Mouse (Mus musculus) CH12.LX (cell line): ENCODE results near the gene Bbs12. TPM values are rescaled to one million over a fixed set of nuclear protein-coding genes. Genes with fewer than 3 reads are reported as not detected.

ENCODE experiments used
- DNase-seq: peaks from one replicate; pipeline ENCODE4 v3.0.0-alpha.2; 2013; ENCODE audit errors: extremely low read depth
- H3K27ac ChIP-seq: 2 replicates; pipeline ENCODE4 v1.5.1; 2012; ENCODE audit warnings: low read depth, mild to moderate bottlenecking, control low read depth, moderate library complexity; ENCODE audit not compliant: insufficient read depth
- H3K27me3 ChIP-seq: replicated peaks from 2 replicates; pipeline ENCODE3; 2012; ENCODE audit warnings: inconsistent platforms
- H3K36me3 ChIP-seq, 2 experiments: replicated peaks in 1 of 2; 2 replicates each; pipeline versions ENCODE3 to v1.6.1; 2012; ENCODE audit warnings: inconsistent platforms in 1 of 2, low read length in 1 of 2, mild to moderate bottlenecking in 1 of 2, mixed read lengths in 1 of 2, moderate library complexity in 1 of 2; ENCODE audit not compliant: control insufficient read depth in 1 of 2, insufficient read depth in 1 of 2
- H3K4me1 ChIP-seq, 2 experiments: 2 replicates each; pipeline ENCODE4 v1.6.1; 2012; ENCODE audit warnings: inconsistent platforms in 1 of 2, moderate library complexity in 1 of 2; ENCODE audit not compliant: insufficient read depth in 2 of 2, control insufficient read depth in 1 of 2
- H3K4me2 ChIP-seq: 2 replicates; pipeline ENCODE4 v1.6.1; 2012; ENCODE audit warnings: low read depth, mild to moderate bottlenecking, control low read depth; ENCODE audit not compliant: poor library complexity, insufficient read depth, severe bottlenecking
- H3K4me3 ChIP-seq, 3 experiments: fragments of 150-350 bp in 1 of 3; sonication (generic) in 1 of 3; replicated peaks in 1 of 3; 2 replicates each; pipeline versions ENCODE3 to v1.5.1; 2011 to 2012; ENCODE audit warnings: low read depth in 2 of 3, low read length in 2 of 3, mild to moderate bottlenecking in 2 of 3, moderate library complexity in 2 of 3, control low read depth in 1 of 3, improper control_type of control experiment in 1 of 3, inconsistent platforms in 1 of 3, mixed read lengths in 1 of 3; ENCODE audit not compliant: poor library complexity in 1 of 3
- H3K79me2 ChIP-seq: replicated peaks from 2 replicates; pipeline ENCODE4 v1.6.1; 2012; ENCODE audit warnings: mild to moderate bottlenecking, moderate library complexity; ENCODE audit not compliant: control insufficient read depth, poor library complexity, insufficient read depth, severe bottlenecking; ENCODE audit errors: extremely low read depth
- H3K9ac ChIP-seq: 2 replicates; pipeline ENCODE4 v1.6.1; 2012; ENCODE audit warnings: low read depth, mild to moderate bottlenecking, control low read depth, moderate library complexity; ENCODE audit not compliant: insufficient read depth
- H3K9me3 ChIP-seq: replicated peaks from 2 replicates; pipeline ENCODE3; 2012; ENCODE audit warnings: low read length, inconsistent platforms, mixed read lengths
- BHLHE40 ChIP-seq: IDR thresholded peaks from 2 replicates; pipeline ENCODE4 v1.6.1; 2011; ENCODE audit warnings: mild to moderate bottlenecking, low read depth, low read length, improper control_type of control experiment
- CHD1 ChIP-seq: IDR thresholded peaks from 2 replicates; pipeline ENCODE4 v1.6.1; 2012; ENCODE audit warnings: low read depth, low read length, improper control_type of control experiment, inconsistent platforms
- CHD2 ChIP-seq: IDR thresholded peaks from 2 replicates; pipeline ENCODE4 v1.6.1; 2011; ENCODE audit warnings: low read length, improper control_type of control experiment
- CTCF ChIP-seq, 2 experiments: IDR thresholded peaks in 1 of 2; conservative IDR thresholded peaks in 1 of 2; 2 replicates each; pipeline ENCODE4 v1.5.1; 2011 to 2012; ENCODE audit warnings: low read depth in 2 of 2, low read length in 2 of 2, improper control_type of control experiment in 1 of 2, inconsistent platforms in 1 of 2, mild to moderate bottlenecking in 1 of 2, moderate library complexity in 1 of 2
- ELF1 ChIP-seq: IDR thresholded peaks from 2 replicates; pipeline ENCODE4 v1.6.1; 2014; ENCODE audit warnings: low read depth, mild to moderate bottlenecking, inconsistent platforms, low read length, improper control_type of control experiment
- EP300 ChIP-seq: IDR thresholded peaks from 2 replicates; pipeline ENCODE4 v1.6.1; 2011; ENCODE audit warnings: low read length, improper control_type of control experiment
- KAT2A ChIP-seq: IDR thresholded peaks from 2 replicates; pipeline ENCODE4 v1.6.1; 2012; ENCODE audit warnings: low read length, improper control_type of control experiment, inconsistent platforms; ENCODE audit not compliant: insufficient replicate concordance
- MAFK ChIP-seq: IDR thresholded peaks from 2 replicates; pipeline ENCODE4 v1.6.1; 2011; ENCODE audit warnings: low read length, improper control_type of control experiment; ENCODE audit not compliant: insufficient replicate concordance
- MYC ChIP-seq: IDR thresholded peaks from 2 replicates; pipeline ENCODE4 v1.6.1; 2011; ENCODE audit warnings: low read depth, mild to moderate bottlenecking, improper control_type of control experiment, low read length
- NELFE ChIP-seq: IDR thresholded peaks from 2 replicates; pipeline ENCODE4 v1.6.1; 2011; ENCODE audit warnings: low read depth, low read length, improper control_type of control experiment
- NRF1 ChIP-seq: IDR thresholded peaks from 2 replicates; pipeline ENCODE4 v1.6.1; 2014; ENCODE audit warnings: low read depth, mild to moderate bottlenecking, inconsistent platforms, low read length, improper control_type of control experiment, moderate library complexity
- PAX5 ChIP-seq: IDR thresholded peaks from 2 replicates; pipeline ENCODE4 v1.6.1; 2012; ENCODE audit warnings: low read length, inconsistent platforms, mixed read lengths
- RAD21 ChIP-seq: IDR thresholded peaks from 2 replicates; pipeline ENCODE4 v1.6.1; 2011; ENCODE audit warnings: low read depth, mild to moderate bottlenecking, low read length, improper control_type of control experiment, moderate library complexity
- TCF12 ChIP-seq: IDR thresholded peaks from 2 replicates; pipeline ENCODE4 v1.6.1; 2014; ENCODE audit warnings: low read depth, mild to moderate bottlenecking, inconsistent platforms, low read length, improper control_type of control experiment
- UBTF ChIP-seq: IDR thresholded peaks from 2 replicates; pipeline ENCODE4 v1.6.1; 2012; ENCODE audit warnings: low read depth, mild to moderate bottlenecking, inconsistent platforms, low read length, improper control_type of control experiment, moderate library complexity
- USF2 ChIP-seq: conservative IDR thresholded peaks from 2 replicates; pipeline ENCODE4 v1.6.1; 2011; ENCODE audit warnings: low read depth, low read length, improper control_type of control experiment
- ZC3H11A ChIP-seq: IDR thresholded peaks from 2 replicates; pipeline ENCODE4 v1.6.1; 2012; ENCODE audit warnings: low read depth, mild to moderate bottlenecking, inconsistent platforms, low read length, improper control_type of control experiment
- ZKSCAN1 ChIP-seq: IDR thresholded peaks from 2 replicates; pipeline ENCODE4 v1.6.1; 2012; ENCODE audit warnings: low read depth, inconsistent platforms, low read length, improper control_type of control experiment, borderline replicate concordance
- ZNF384 ChIP-seq: IDR thresholded peaks from 2 replicates; pipeline ENCODE4 v1.6.1; 2012; ENCODE audit warnings: low read depth, low read length, improper control_type of control experiment, inconsistent platforms
- dilution Hi-C: fragments of 300-500 bp; cut with MboI; formaldehyde crosslinking; loops from 2 replicates; pipeline ENCODE4 v1.14.3; 2020; ENCODE audit warnings: low sequenced_read_pairs; ENCODE audit not compliant: extremely low pct_unique_long_range_greater_than_20kb, extremely low pct_ligation_motif_present
- in situ Hi-C: fragments of 300-500 bp; cut with MboI; formaldehyde crosslinking; loops from 3 replicates; pipeline ENCODE4 v1.14.3; 2019; ENCODE audit warnings: low sequenced_read_pairs, low pct_ligation_motif_present, low pct_unique_long_range_greater_than_20kb, mixed read lengths
- polyA plus RNA-seq: library from polyadenylated mRNA; unstranded; fragments of >175 nt; gene quantifications from 2 replicates; pipeline ENCODE4 v1.2.1, GENCODE M21; 2012; ENCODE audit warnings: low read depth; ENCODE audit not compliant: insufficient read length
- total RNA-seq, 2 experiments: library from RNA; depleted of rRNA; stranded (reverse); fragments of 300-350 nt in 1 of 2; fragments of >200 nt in 1 of 2; gene quantifications; 2 replicates each; pipeline ENCODE4 v1.2.3; 2012 to 2014

The Bbs12 gene
- total and polyA plus RNA-seq, 3 experiments: 3.2 to 8.3 (median 4.0) TPM

DNA sequence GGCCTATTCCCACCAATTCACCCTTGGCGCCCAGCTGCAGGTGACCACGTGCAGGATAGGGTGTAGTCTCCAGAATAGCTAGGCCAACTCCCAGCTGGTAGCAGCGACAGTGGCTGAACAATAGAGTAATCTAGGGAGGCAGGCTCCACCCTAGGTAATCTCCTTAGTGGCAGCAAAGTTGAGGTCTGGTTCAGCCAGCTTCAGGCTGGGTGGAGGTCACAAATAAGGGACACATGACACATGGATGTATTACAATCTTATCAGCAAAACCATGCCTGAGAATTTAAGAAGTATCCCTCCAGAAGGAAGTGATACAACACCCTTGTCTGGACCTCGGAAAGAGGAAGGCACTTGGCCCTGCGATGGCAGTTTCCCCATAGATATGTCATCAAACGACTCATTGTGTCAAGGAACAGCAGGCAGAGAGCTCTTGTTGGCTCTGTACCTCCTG, 19.7 kb downstream of the Bbs12 start:
- Histone ChIP-seq H3K4me2 (no peak overlapping the region), H3K4me3 (no peak overlapping the region), H3K36me3 (no peaks in the 10 kb centered on the region), H3K9ac (no peak overlapping the region), H3K4me1 (peaks cover 0 to 8% of the 10 kb centered on the region in 2 experiments; a peak in 2 of 4 replicates), H3K79me2 (no peaks in the 10 kb centered on the region), H3K27me3 (no peaks in the 10 kb centered on the region), H3K27ac (no peak overlapping the region), H3K9me3 (no peaks in the 10 kb centered on the region)
- in situ Hi-C loops (no loop called here), dilution Hi-C loops (no loop called here)
- DNase-seq: peak; percentile 27
- TF ChIP-seq MAFK (no peak), CTCF (conservative IDR thresholded peaks at IDR 0.05 in 1 of 2, IDR thresholded peaks at IDR 0.05 in 1 of 2; ENCODE audit: low read depth in 2 of 2, low read length in 2 of 2) (no peak), MYC (no peak), EP300 (no peak), UBTF (no peak), KAT2A (no peak), ZC3H11A (no peak), ZKSCAN1 (no peak), CHD2 (no peak), ZNF384 (no peak), NRF1 (no peak), RAD21 (no peak), BHLHE40 (no peak), ELF1 (no peak), CHD1 (no peak)

DNA sequence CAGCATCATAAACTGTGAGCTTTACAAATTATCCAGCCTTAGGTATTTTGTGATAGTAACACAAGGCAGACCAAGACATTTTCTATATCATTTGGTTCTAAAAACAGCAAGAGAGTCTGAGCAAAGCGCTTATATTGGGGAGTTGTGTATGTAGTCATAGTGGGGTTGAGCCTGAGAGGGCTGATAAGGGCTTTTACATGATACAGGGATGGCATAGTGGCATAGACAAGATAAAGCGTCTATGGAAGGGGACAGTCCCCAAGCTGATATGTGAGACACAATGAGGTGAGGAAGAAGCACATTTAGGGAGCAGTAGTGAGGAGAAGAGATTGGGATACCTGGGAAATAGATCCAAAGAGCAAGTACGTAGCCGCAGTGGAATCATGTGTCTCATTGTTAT, 21.7 kb downstream of the Bbs12 start:
- Histone ChIP-seq H3K9me3 (no peaks in the 10 kb centered on the region), H3K4me1 (peaks cover 0 to 8% of the 10 kb centered on the region in 2 experiments; a peak in 2 of 4 replicates), H3K4me2 (no peak overlapping the region), H3K36me3 (no peaks in the 10 kb centered on the region), H3K79me2 (no peaks in the 10 kb centered on the region), H3K9ac (no peak overlapping the region), H3K27ac (no peak overlapping the region), H3K4me3 (no peak overlapping the region), H3K27me3 (no peaks in the 10 kb centered on the region)
- DNase-seq: no peak
- dilution Hi-C loops (no loop called here), in situ Hi-C loops (no loop called here)
- TF ChIP-seq USF2 (no peak), NELFE (no peak), PAX5 (no peak), TCF12 (no peak)
